Mouse (Mus musculus) liver, embryonic 14.5 days (tissue): ENCODE results near the gene Inpp5a. TPM values are rescaled to one million over a fixed set of nuclear protein-coding genes. Genes with fewer than 3 reads are reported as not detected.

Source experiments
- ATAC-seq: fragments of 200-750 bp; cut with Nextera tagmentation; 2 replicates; pipeline ENCODE4 v1.8.0; 2017; ENCODE audit warnings: moderate number of reproducible peaks, mild to moderate bottlenecking, moderate library complexity; ENCODE audit not compliant: insufficient read depth
- DNase-seq, 3 experiments: peaks; one replicate each; pipeline ENCODE4 v3.0.0-alpha.2; 2012 to 2013; ENCODE audit warnings: low read depth in 3 of 3, low spot score in 3 of 3
- H3K27ac ChIP-seq: fragments of 300-500 bp; sonication (generic); 2 replicates; pipeline ENCODE4 v1.5.1; 2014; ENCODE audit warnings: moderate library complexity, mild to moderate bottlenecking, control low read depth, inconsistent platforms
- H3K27me3 ChIP-seq: fragments of 300-500 bp; sonication (generic); 2 replicates; pipeline ENCODE4 v1.6.1; 2014; ENCODE audit warnings: mild to moderate bottlenecking, low read length, moderate library complexity; ENCODE audit not compliant: control insufficient read depth, insufficient read depth
- H3K36me3 ChIP-seq: fragments of 300-500 bp; sonication (generic); replicated peaks from 2 replicates; pipeline ENCODE4 v1.6.1; 2014; ENCODE audit warnings: low read depth; ENCODE audit not compliant: control insufficient read depth, insufficient read depth
- H3K4me1 ChIP-seq, 2 experiments: fragments of 200-500 bp in 1 of 2; fragments of 300-500 bp in 1 of 2; sonication (generic) in 1 of 2; replicated peaks; 2 replicates each; pipeline ENCODE4 v1.6.1; 2012 to 2014; ENCODE audit warnings: antibody characterized with exemption in 1 of 2, inconsistent platforms in 1 of 2, low read length in 1 of 2; ENCODE audit not compliant: control insufficient read depth in 2 of 2, insufficient read depth in 2 of 2
- H3K4me2 ChIP-seq: fragments of 300-500 bp; sonication (generic); 2 replicates; pipeline ENCODE4 v1.6.1; 2014; ENCODE audit warnings: low read depth, mild to moderate bottlenecking, control low read depth, moderate library complexity
- H3K4me3 ChIP-seq, 2 experiments: fragments of 200-500 bp in 1 of 2; fragments of 300-500 bp in 1 of 2; sonication (generic) in 1 of 2; 2 replicates each; pipeline ENCODE4 v1.5.1; 2012 to 2014; ENCODE audit warnings: low read depth in 2 of 2, low read length in 2 of 2, mild to moderate bottlenecking in 2 of 2, control low read depth in 1 of 2, inconsistent platforms in 1 of 2, moderate library complexity in 1 of 2; ENCODE audit not compliant: insufficient read depth in 1 of 2
- H3K9ac ChIP-seq: fragments of 300-500 bp; sonication (generic); replicated peaks from 2 replicates; pipeline ENCODE4 v1.6.1; 2014; ENCODE audit warnings: mild to moderate bottlenecking, control low read depth, moderate library complexity
- H3K9me3 ChIP-seq: fragments of 300-500 bp; sonication (generic); 2 replicates; pipeline ENCODE4 v1.6.1; 2016; ENCODE audit warnings: low read length, mixed read lengths; ENCODE audit not compliant: control insufficient read depth
- CTCF ChIP-seq: IDR thresholded peaks from 2 replicates; pipeline ENCODE4 v1.5.1; 2016; ENCODE audit warnings: antibody characterized with exemption, low read depth, control low read depth
- EP300 ChIP-seq: IDR thresholded peaks from 2 replicates; pipeline ENCODE4 v1.6.1; 2016; ENCODE audit warnings: antibody characterized with exemption, low read depth
- WGBS: fragments of 180-500 bp; shearing (Covaris S2); extraction: QIAGEN DNeasy Blood & Tissue Kit; methylation state at CpG from one replicate; pipeline ENCODE4 v1.1.7; 2014; ENCODE audit not compliant: insufficient replicate concordance; 5-methylcytosine and 5-hydroxymethylcytosine counted together
- polyA plus RNA-seq, 2 experiments: library from polyadenylated mRNA; depleted of rRNA in 1 of 2; stranded (reverse) in 1 of 2; unstranded in 1 of 2; fragments of >200 nt; fragmentation: Nextera tagmentation in 1 of 2; extraction: Ambion mirVana in 1 of 2; gene quantifications; 2 replicates each; pipeline versions ENCODE4 v1.2.1 to v1.2.3; 2012 to 2014

The Inpp5a gene
- polyA plus RNA-seq, 2 experiments, result 2.4 to 3.5 TPM

GRCm38 (mm10) chr7:139391691-139392090 lies 2.8 kb downstream of the Inpp5a start:
- Histone ChIP-seq H3K4me1 (peaks cover 3 to 10% of the 10 kb centered on the region in 2 experiments; a peak in 3 of 4 replicates), H3K27ac (no peak overlapping the region), H3K36me3 (no peaks in the 10 kb centered on the region), H3K27me3 (no peaks in the 10 kb centered on the region), H3K4me3 (no peak overlapping the region), H3K4me2 (no peak overlapping the region), H3K9ac (no peak overlapping the region), H3K9me3 (no peaks in the 10 kb centered on the region)
- no peak for ATAC-seq
- no peak for TF ChIP-seq CTCF
- no peak for TF ChIP-seq EP300
- DNase-seq, result no peak
- WGBS, result 77% methylated on average over 5 of the region's 5 CpGs

GRCm38 (mm10) chr7:139392106-139392505 lies 3.2 kb downstream of the Inpp5a start:
- H3K27ac ChIP-seq, result no peak overlapping the region
- no peak overlapping the region for H3K4me2 ChIP-seq
- 67% methylated on average over 2 of the region's 2 CpGs for WGBS
- no peaks in the 10 kb centered on the region for H3K9me3 ChIP-seq
- H3K4me1 ChIP-seq, result peaks cover 3 to 10% of the 10 kb centered on the region in 2 experiments; a peak in 3 of 4 replicates
- TF ChIP-seq EP300, result no peak
- no peak for TF ChIP-seq CTCF
- H3K9ac ChIP-seq, result no peak overlapping the region
- H3K27me3 ChIP-seq, result no peaks in the 10 kb centered on the region
- no peak for ATAC-seq
- H3K36me3 ChIP-seq, result no peaks in the 10 kb centered on the region
- DNase-seq, result no peak
- H3K4me3 ChIP-seq, result no peak overlapping the region

GRCm38 (mm10) chr7:139392691-139393235 lies 3.9 kb downstream of the Inpp5a start:
- H3K9ac ChIP-seq, result no peak overlapping the region
- H3K9me3 ChIP-seq, result no peaks in the 10 kb centered on the region
- H3K4me3 ChIP-seq, result no peak overlapping the region
- no peak overlapping the region for H3K4me2 ChIP-seq
- TF ChIP-seq EP300, result no peak
- no peak for TF ChIP-seq CTCF
- no peak for DNase-seq
- peaks cover 3 to 10% of the 10 kb centered on the region in 2 experiments; a peak in 3 of 4 replicates for H3K4me1 ChIP-seq
- no peaks in the 10 kb centered on the region for H3K36me3 ChIP-seq
- H3K27me3 ChIP-seq, result no peaks in the 10 kb centered on the region
- no peak for ATAC-seq
- no peak overlapping the region for H3K27ac ChIP-seq
- WGBS, result 64% methylated on average over 6 of the region's 6 CpGs

GRCm38 (mm10) chr7:139397521-139397920 lies 8.6 kb downstream of the Inpp5a start:
- Histone ChIP-seq H3K27me3 (no peaks in the 10 kb centered on the region), H3K27ac (no peak overlapping the region), H3K4me2 (no peak overlapping the region), H3K36me3 (no peaks in the 10 kb centered on the region), H3K9me3 (no peaks in the 10 kb centered on the region), H3K4me3 (no peak overlapping the region), H3K9ac (no peak overlapping the region), H3K4me1 (peaks cover 0 to 16% of the 10 kb centered on the region in 2 experiments; a peak in 2 of 4 replicates)
- 60% methylated on average over 8 of the region's 8 CpGs for WGBS
- no peak for ATAC-seq
- DNase-seq, result no peak
- TF ChIP-seq CTCF (no peak), EP300 (no peak)

DNA sequence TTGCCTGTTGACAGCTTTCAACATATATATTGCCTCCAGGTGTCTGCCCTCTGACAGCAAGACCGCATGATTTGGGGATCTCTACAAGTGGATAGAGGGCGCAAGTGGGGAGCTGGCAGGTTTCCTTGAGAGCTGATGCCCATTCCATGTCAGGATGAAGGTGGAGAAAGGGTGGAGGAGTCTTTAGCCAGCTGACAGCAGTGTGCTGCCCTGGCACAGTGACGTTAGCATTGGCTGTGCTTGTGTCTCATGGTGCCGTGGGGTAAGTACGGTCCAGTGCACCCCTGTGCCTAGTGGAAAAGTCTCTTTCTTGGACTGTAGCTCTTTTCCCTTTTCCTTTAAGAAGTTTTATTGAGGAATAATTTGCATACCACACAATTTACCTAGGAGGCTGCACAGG lies 9.2 kb downstream of the Inpp5a start:
- Histone ChIP-seq H3K4me1 (peaks cover 0 to 16% of the 10 kb centered on the region in 2 experiments; a peak in 2 of 4 replicates), H3K36me3 (no peaks in the 10 kb centered on the region), H3K4me2 (no peak overlapping the region), H3K4me3 (no peak overlapping the region), H3K27ac (no peak overlapping the region), H3K27me3 (no peaks in the 10 kb centered on the region), H3K9me3 (no peaks in the 10 kb centered on the region), H3K9ac (no peak overlapping the region)
- ATAC-seq, result no peak
- no peak for DNase-seq
- TF ChIP-seq EP300 (no peak), CTCF (no peak)
- 75% methylated on average over 5 of the region's 5 CpGs for WGBS
